Mouse (Mus musculus): ENCODE results near the gene Pgm2l1. TPM values are rescaled to one million over a fixed set of nuclear protein-coding genes. Genes with fewer than 3 reads are reported as not detected.

The Pgm2l1 gene
- total RNA-seq, 2 experiments from 2014 or later, result 6.7 to 10.8 TPM

DNA sequence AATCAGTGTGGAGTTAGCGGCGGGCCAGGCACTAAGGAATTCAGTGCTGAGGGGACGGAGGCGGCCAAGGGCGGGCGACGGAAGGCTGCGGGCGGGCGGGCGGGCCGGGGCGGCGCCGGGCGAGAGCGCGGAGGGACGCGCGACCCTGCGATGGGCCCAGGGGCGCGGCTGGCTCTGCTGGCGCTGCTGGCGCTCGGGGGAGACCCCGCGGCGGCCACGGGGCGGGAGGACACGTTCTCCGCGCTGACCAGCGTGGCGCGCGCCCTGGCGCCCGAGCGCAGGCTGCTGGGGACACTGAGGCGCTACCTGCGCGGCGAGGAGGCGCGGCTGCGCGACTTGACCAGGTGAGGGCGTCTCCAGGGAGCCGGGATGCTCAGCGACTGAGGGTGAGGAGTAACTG lies 58.2 kb downstream of the Pgm2l1 start, which contains the start of gene P4ha3:
TSS of gene P4ha3 (plus strand) at position 138 of the 400 bp plus-strand sequence.
- no peak for ATAC-seq (replicated peaks; ENCODE audit: poor library complexity, severe bottlenecking)

GRCm38 (mm10) chr7:100287748-100288578 lies 60.8 kb downstream of the Pgm2l1 start:
- ATAC-seq (replicated peaks; ENCODE audit: poor library complexity, severe bottlenecking), result no peak

DNA sequence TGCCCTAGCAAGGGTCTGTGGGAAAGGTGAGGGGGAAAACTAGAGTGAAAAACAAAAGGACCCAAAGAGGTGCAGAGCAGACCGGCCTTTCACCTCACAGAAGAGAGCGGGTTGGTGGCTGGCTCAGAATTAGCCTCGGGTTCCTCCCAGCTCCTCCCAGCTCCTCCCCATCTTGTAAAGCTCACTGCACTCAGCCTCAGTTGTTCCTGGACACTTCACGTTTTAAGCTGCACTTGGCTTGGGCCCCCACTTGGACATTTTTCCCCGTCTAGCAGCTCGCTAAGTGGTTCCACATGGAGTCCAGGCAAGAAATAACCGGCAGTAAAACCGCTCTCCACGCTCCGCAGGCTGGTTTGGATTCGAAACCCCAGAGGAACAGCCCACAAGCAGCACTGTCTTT lies 61.4 kb downstream of the Pgm2l1 start:
- no peak for ATAC-seq (replicated peaks; ENCODE audit: poor library complexity, severe bottlenecking)

- no peak for ATAC-seq (replicated peaks; ENCODE audit: poor library complexity, severe bottlenecking)
Measured at GRCm38 (mm10) chr7:100293546-100293945, 66.4 kb downstream of the Pgm2l1 start.

DNA sequence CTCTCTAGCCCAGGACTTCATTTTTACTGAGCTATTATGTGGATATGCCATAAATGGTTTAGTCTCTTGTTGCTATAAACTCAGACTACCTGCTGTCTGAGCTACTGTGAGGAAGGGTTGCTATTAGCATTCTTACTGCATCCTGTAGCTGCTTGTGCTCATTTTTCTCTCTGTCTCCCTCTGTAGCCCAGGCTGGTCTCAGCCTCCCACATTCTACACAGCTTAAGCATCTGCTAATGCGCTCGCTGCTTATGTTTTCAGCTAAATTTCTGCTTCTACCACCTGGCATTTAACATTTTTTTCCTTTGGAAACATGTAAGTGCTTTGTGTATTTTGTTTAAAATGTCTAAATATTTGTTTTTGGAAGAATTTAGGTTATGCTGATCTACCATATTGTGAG lies 68.6 kb downstream of the Pgm2l1 start:
- no peak for ATAC-seq (replicated peaks; ENCODE audit: poor library complexity, severe bottlenecking)

GRCm38 (mm10) chr7:100296699-100297098 lies 69.5 kb downstream of the Pgm2l1 start:
- ATAC-seq (replicated peaks; ENCODE audit: poor library complexity, severe bottlenecking), result no peak

- ATAC-seq (replicated peaks; ENCODE audit: poor library complexity, severe bottlenecking), result no peak
Measured at GRCm38 (mm10) chr7:100298861-100299510, 71.8 kb downstream of the Pgm2l1 start.

GRCm38 (mm10) chr7:100301390-100301789 lies 74.2 kb downstream of the Pgm2l1 start:
- no peak for ATAC-seq (replicated peaks; ENCODE audit: poor library complexity, severe bottlenecking)

DNA sequence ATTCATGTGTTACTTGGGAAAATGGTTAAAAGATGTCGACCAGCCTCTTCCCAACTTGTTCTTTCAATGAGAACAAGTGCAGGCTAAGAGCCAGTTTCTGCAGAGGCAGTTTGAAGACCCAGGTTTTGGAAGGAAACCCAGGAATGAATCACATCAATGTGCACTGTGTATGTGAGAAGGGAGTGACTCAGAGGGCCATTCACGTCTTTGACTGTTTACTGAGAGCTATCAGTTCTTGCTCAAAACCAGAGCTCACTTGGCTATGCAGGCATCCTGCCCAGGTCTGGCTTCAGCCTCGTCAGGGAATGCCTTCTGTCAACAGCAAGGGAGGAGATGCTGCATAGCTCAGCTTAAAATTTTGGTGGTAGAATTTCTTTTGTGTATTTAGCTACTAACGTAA lies 75.1 kb downstream of the Pgm2l1 start:
- ATAC-seq (replicated peaks; ENCODE audit: poor library complexity, severe bottlenecking), result no peak

DNA sequence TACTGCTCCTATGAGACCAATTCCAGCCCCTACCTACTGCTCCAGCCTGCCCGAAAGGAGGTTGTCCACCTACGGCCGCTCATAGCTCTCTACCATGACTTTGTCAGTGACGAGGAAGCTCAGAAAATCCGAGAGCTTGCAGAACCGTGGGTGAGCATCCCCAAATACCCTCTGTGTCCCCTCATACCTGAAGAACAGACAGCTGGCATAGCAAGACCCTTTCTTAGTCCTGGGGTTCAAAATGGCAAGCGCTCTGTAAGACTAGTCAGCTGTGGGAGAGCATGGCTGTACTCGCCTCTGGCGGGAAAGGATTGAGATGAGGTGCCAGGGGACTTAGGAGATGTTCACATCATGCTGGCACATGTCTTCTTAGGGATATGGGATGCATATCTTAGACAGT lies 78.7 kb downstream of the Pgm2l1 start:
- ATAC-seq (replicated peaks; ENCODE audit: poor library complexity, severe bottlenecking), result no peak

DNA sequence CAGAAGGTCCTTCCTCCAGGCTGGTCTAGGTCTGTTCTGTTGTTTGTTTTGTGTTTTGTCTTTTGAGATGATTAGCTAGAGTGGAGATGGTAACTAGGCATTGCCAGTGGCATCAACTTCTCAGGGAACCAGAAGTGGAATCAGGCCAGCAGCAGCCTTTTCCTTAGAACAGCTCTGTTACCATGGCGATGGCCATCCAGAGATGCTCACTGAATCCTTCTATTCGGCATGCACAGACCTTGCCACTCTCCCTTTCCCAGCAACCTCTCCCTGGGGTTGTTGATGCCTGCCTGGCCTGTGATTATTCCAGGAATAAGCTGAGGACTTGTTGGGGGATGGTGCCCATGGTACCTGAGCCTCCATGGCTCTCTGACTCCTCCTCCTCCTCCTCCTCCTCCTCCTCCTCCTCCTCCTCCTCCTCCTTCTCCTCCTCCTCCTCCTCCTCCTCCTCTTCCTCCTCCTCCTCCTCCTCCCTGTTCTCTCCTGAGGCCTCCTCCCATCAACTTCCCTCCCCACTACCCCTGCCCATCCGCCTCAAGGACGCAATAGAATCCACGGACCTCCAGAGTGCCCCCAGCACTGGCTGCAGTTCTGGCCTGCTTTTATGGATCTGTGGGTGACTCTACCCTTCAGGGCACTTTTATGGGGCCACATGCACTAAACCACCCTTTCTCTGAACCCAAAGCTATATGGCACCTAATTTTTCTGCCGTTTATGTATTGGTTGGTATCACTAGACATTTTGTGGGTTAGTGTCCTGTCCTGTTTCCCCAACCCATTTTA lies 80.9 kb downstream of the Pgm2l1 start:
- ATAC-seq (replicated peaks; ENCODE audit: poor library complexity, severe bottlenecking), result no peak

DNA sequence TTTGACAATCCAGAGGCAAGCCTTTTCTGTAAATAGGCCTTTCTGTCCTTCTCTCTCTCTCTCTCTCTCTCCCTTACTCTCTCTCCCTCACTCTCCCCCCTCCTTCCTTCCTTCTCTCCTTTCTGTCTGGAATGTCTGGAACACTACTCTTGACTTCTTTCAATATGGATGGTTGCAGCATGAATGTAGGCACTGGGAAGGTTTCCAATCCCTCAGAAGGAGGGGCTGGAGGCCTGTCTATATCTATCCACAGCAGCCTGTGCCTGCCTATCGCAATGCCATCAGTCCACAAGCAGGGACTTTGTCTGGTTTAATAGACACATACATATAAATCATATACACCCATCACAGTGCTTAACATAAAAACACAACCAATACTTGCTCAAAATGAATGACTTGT lies 82.0 kb downstream of the Pgm2l1 start:
- ATAC-seq (replicated peaks; ENCODE audit: poor library complexity, severe bottlenecking), result no peak

DNA sequence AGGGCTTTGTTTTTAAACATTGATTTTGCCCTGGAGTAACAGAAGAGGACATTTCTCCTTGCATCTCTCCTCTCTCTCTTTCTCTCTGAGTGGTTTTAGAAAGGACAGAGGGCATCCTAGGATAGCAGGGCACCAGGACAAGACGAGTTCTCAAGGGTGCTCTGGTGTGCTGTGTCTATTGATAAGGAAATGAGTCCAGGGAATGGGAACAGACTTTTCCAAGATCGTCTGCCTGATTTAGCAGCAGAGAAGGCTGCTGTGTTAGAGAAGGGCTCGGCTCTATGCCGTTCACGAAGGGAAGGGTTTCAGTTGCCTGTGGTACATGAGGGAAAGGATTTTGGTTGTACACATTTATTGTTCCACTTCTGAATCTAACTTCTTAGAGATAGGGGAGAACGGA lies 82.5 kb downstream of the Pgm2l1 start:
- no peak for ATAC-seq (replicated peaks; ENCODE audit: poor library complexity, severe bottlenecking)

- ATAC-seq (replicated peaks; ENCODE audit: poor library complexity, severe bottlenecking), result no peak
Measured at GRCm38 (mm10) chr7:100310290-100310689, 83.1 kb downstream of the Pgm2l1 start.

GRCm38 (mm10) chr7:100312716-100313115 lies 85.5 kb downstream of the Pgm2l1 start:
- no peak for ATAC-seq (replicated peaks; ENCODE audit: poor library complexity, severe bottlenecking)

DNA sequence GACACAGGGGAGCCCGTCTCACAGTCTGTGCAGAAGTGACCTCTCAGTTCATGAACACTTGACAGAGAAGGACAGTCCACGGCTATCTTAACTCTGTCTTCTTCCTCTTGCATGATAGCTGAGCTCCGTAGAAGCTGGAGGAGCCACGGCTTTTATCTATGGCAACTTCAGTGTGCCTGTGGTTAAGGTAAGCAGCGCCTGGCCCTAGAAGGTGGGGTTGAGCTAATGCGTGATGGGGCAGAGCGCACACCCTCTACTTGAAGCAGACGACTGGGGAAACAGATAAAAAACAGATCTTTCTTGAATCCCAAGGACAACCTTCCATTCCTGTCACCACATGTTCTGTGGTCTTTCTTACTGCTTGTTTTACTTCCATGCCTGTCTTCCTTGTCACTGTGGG lies 89.7 kb downstream of the Pgm2l1 start:
- ATAC-seq (replicated peaks; ENCODE audit: poor library complexity, severe bottlenecking), result no peak

GRCm38 (mm10) chr7:100317534-100317933 lies 90.3 kb downstream of the Pgm2l1 start:
- no peak for ATAC-seq (replicated peaks; ENCODE audit: poor library complexity, severe bottlenecking)

DNA sequence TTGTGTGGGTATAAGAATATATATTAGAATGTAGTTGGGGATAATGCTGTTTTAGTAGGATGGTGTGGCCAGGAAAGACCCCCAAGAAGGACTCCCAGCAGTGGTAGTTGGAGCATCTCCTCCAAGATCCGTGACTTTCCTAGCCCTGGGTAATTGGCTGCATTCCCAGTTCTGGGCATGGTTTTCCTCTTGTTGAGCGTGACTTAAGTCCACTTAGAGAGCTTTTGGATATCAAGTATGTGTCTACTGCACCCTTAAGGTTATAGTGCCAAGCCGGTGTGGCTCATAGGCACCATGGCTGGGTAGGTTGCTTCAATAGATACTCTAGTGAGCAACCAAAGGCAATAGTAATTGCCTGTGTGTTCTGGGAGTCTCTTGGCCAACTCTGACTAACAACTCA lies 96.5 kb downstream of the Pgm2l1 start:
- ATAC-seq (replicated peaks; ENCODE audit: poor library complexity, severe bottlenecking), result no peak

GRCm38 (mm10) chr7:100325482-100325881 lies 98.3 kb downstream of the Pgm2l1 start:
- ATAC-seq (replicated peaks; ENCODE audit: poor library complexity, severe bottlenecking), result no peak

GRCm38 (mm10) chr7:100327514-100327913 lies 100.3 kb downstream of the Pgm2l1 start:
- no peak for ATAC-seq (replicated peaks; ENCODE audit: poor library complexity, severe bottlenecking)

Data from granulocyte monocyte progenitor cell, adult 5-6 weeks (primary cell).